Mouse (Mus musculus) embryo, embryonic 10 days (tissue): Measurements from ENCODE around the gene Laptm4a.

Source experiments
- DNase-seq: peaks from one replicate; pipeline ENCODE4 v3.0.0-alpha.2; 2015; ENCODE audit warnings: low spot score

The Laptm4a gene

DNA sequence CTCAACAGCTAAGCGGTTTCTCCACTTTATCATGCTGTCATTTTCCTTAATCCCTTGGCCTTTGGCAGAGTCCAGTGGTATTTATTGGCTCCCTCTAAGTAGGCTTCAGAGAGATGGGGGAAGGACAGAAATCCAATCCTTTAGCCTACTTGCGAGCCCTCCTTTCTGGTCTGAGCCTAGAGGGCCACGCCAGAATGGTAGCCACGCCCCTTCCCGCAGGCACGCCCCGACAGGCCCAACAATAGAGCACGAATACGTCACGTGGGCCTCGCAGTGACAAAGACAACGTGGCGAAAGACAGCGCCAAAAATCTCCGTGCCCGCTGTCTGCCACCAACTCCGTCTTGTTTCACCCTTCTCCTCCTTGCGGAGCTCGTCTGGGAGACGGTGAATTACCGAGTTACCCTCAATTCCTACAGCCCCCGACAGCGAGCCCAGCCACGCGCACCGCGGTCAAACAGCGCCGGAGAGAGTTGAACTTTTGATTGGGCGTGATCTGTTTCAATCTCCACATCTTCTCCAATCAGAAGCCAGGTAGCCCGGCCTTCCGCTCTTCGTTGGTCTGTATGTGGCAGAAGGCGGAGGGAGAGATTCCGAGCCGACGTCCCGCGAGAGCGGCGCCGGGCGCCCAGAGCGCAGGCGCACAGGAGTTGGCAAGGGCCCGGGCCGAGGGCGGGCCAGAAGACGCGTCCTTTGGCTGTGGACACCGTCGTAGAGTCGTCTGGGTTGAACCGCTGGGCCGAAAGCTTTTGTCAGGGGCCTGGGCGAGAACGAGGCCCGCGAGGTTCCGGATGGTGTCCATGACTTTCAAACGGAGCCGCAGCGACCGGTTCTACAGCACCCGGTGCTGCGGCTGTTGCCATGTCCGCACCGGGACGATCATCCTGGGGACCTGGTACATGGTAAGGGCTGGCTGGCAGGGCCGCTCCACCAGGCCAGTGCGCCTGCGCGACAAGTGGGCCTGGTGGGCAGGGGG, at the start of gene Laptm4a:
TSS of gene Laptm4a (plus strand) at position 271 of the 975 bp plus-strand sequence.
- DNase-seq = peak; percentile 98

DNA sequence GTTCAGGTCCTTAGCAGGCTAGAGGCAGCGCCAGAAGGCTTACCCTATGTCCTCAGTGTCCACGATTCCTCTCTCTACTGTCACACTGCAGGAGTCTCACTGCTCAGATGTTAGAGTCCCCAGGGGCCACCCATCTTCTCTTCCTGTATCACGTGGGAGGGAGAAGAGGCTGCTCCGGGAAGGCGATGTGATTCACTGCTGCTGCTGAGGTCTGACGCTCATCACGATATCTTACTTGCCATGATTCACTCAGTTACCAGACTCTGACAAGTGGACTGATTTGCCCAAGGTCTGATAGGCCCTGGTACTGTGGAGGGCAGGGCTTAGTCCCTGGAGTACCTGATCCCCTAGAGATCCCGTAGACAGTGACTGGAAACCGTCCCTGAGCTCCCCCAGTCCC, 45.9 kb upstream of the Laptm4a start:
- DNase-seq = no peak

DNA sequence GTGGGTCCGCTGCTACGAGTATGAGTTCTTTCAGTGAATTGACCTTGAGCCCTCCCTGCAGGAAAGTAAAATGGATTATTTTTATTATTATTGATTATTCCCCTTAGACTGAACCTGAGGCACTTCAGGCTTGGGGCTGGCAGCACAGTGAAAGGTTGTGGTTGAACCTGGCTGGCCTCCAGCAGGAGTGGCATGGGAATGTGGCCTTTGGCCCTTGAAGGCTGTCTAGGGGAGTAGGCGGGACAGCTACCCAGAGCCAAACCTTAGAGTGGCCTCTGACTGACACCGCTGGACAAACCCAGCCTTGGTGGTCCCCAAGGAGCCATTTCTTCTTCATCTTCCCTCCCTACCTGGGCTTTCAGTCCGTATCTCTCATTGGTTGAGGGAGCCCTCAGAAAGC, 44.6 kb upstream of the Laptm4a start:
- DNase-seq = no peak

DNA sequence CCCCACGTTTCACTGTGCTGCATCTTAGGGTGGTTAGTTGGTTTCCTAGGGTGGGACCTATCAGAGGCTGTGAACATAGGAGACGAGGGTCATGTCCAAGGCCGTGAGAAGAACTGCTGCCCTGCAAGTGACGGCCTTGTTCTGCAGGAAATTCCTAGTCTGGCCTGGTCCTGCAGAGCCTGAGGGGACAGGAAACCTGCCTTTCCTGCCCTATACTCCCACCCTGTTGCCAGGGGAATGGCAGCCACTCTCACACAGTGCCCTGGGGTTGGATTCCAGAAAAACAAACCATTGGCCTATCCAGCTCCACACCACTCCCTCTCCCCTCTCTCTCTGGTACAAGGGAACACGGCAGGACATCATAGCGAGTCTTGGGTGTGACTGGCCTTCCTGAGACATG, 44.1 kb upstream of the Laptm4a start:
- DNase-seq = no peak

DNA sequence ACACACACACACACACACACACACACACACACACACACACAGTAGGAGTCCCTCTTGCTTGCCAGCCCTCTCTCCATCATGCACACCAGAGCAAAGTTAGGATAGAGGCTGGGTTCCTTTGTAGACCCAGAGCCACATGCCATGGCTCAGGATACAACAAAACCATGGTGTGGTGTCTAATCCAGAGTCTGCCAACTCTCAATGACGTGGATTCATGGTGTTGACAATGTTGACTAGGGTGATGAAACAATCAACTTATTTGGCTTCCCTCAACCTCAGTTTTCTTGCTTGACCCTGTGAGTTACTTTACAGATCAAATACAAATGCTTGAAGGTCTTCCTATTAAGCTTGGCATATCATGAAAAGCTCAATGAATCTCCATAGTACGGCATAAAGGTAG, 42.7 kb upstream of the Laptm4a start:
- no peak for DNase-seq

DNA sequence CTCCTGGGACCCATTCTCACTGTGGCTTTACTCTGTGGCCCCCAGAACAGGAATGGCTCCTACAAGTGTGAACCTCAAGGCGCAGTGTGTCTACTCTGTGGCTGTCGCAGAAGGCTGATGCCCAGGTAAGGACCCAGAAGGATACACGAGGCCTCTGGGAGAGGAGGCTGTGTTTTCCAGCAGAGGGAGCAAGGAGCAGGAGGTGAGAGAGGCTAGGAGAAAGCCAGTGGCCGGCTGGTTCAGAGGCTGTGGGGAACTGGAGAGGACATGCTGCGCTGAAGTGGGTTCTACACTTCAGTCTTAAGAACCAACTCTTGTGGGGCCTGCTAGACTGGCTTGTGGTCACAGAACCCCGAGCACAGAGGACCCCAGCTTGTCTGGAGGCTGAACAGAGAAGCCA, 42.1 kb upstream of the Laptm4a start:
- no peak for DNase-seq

DNA sequence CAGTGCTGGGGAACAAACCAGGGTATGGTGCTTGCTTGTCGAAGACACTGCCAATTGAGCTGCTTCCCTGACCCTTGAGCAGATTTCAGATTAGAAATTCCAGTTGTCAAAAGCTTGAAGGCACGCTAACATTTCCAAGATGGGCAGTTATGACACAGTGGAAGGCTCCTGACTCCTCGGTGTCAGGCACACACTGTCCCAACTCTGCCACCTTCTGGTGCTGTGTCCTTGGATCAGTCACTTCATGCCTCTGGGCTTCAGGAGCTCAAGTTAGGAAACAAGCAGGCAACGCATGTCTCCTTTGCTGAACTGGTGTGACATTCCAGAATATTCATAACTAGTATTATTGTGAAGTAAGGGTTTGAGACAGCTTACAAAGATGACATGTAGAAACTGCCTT, 39.7 kb upstream of the Laptm4a start:
- DNase-seq = peak; percentile 55

DNA sequence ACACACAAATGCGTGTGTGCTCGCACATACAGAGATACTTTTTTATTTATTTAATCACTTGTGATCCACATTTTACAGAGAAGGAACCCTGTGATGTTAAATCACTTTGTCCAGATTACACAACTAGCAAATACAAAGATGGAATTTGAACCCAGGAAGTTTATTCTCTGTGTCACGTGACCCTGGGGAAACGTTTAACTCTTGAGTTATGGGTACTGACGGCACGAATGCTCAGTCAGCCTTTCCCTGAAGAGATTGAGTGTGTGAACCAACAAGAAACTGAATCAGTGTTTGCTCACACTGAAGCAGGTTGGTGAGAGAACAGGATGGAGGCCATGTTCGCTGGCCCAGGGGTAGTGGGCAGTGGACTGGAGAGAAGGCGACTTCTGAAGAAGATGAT, 39.1 kb upstream of the Laptm4a start:
- no peak for DNase-seq

DNA sequence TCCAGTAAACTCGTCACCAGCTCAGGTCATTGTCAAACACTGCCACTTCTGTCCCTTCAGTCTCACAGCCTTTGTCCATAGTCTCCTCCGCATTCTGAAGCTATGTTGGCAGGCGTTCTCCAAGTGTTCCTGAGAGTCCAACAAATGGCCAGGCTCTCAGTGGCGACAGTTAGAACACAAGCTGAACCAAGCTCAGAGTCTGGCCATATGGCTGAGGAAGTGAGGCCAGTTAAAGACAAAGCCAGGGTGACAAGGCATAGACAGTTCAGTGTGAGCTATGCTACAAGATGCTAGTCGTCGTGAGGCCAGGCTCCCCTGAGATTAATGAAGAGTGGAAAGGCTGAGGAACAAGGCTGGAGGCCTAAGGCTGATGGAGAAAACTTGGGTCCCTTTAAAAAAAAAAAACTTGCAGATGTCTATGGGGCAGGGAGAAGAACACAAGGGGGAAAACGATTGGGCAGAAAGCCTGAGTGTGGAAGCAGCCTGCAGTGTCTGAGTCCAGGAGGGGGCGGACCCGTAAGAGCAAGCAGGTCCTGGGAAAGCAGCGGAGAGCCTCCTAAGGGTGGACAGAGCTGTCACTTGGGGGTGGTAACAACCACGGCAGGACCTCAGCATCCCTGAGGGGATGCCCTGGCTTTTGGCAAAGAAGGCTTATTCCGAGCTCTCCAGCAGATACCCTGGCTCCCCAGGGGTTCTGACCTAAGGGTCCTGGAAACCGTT, 36.9 kb upstream of the Laptm4a start:
- DNase-seq = peak; percentile 67

DNA sequence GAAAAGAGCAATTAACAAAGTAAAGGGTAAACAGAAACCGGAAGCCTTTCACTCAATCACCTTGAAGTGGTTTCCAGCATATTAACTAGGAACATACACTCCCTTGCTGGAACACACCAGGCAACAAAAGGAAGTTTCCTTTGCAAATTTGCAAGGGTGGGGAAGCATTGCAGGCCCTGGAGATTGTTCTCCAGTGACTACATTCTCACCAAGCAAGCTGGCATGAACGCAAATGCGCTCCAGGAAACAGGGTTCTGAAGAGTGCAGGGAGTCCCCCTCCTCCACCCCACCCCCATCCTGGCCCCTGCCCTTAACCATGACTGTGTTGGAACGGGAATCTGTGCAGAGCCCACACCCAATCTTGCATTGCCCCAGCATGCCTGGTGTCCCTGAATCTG, 36.3 kb upstream of the Laptm4a start:
- no peak for DNase-seq

DNA sequence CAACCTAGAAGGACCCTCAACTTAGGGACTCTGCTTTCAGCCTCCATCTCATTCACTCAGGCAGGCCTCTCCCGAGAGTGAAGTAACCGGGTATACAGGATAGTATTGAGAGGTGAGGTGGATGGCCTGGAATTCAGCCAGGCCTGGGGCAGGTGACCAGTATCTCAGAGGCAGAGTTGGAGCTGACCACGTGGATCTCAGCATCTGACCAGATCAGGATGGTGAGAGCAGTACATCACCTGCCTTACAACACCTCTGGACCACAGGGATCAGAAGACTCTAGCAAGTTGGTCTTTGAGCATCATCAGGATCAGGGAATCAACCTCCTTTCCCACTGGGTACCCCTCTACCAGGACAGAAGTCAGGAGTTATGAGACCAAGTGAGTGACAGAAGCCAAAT, 35.5 kb upstream of the Laptm4a start:
- no peak for DNase-seq

DNA sequence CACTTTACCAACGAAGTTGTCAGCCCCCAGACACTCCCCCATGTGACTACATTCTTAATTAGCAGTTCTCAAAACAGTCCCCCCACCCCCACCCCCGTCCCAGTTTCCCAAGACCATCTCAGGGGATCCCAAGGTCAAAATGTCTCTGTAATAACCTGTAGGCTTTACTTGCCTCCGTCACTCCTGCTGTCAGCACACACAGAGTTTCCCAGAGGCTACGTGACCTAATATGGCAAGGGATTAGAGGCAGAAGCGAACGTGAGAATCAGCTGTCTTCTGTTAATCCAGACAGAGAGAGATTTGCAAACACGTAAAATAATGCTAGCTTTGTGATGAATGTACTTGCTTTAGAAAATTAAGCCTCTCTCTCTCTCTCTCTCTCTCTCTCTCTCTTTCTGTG, 33.0 kb upstream of the Laptm4a start:
- no peak for DNase-seq

DNA sequence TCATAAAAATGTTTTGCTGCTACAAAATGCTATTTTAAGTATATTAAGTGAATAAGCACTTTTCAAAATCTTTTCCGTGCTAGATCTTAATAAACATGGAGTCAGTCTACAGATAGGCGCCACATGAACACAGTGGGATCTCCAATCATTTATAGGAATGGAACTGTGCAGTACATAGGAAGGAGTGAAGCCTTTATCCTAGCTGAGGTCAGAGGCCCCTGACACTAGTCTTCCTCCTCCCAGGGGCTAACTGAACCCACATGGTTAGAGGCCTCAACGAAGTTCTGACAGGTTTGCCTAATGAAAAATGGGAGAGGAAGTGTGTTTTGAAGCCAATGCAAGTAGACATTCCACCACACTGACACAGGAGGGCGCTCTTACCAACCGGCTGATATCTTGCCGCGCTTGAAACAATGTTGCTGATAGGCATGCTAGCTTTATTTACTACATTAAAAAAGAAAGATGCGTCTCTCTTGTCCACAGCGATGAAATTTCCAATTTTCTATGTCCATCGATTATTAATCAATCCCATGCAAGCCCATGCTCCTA, 32.3 kb upstream of the Laptm4a start:
- DNase-seq = peak; percentile 93

DNA sequence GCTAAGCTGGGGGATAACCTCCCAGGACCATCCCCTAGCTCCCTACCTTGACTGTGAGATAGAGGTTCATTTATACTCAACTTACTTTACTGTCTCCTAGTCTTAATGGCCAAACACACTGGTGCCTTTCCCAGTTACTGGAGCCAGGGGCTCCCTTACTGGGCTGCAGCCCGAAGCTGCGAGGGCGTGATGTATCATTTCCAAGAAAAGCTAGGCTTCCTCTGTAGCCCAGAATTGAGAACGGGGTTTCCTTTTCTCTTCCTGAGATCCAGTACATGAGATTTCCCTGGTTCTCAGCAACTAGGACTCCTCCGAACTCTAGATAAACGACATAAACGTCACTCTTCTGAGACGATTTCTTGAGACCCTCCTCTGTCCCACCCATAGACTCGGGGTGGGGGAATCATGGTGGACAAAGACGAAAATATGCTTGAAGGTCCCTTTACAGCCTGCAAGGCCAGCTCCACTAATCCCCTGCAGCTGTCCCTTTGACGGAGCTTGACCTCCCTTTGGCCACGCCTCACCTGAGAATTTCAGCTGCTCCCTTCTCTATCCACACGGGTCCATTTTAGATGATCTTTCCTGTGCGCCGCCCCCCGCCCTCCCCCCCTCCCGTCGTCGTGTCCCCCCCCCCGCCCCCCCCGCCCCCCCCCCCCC, 28.5 kb upstream of the Laptm4a start:
- peak; percentile 56 for DNase-seq

DNA sequence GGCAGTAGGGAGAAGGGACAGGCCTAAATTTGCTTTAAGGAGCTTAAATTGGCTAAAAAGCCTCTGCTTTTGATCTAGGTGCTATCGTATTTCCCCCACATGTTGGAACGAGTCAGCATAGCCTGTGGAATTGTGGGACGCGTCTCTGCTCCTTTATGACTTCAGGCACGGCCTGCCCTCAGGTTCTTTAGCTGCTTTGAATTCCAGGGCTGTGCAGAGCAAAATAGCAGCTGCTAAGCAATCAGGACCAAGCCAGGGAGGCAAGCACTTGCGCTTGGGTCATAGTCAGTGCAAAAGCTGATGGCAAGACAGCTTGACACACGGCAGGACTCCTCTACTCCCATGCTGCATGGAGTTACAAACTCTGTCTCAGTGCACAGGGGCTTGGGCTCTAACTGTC, 24.3 kb upstream of the Laptm4a start:
- DNase-seq = peak; percentile 57

DNA sequence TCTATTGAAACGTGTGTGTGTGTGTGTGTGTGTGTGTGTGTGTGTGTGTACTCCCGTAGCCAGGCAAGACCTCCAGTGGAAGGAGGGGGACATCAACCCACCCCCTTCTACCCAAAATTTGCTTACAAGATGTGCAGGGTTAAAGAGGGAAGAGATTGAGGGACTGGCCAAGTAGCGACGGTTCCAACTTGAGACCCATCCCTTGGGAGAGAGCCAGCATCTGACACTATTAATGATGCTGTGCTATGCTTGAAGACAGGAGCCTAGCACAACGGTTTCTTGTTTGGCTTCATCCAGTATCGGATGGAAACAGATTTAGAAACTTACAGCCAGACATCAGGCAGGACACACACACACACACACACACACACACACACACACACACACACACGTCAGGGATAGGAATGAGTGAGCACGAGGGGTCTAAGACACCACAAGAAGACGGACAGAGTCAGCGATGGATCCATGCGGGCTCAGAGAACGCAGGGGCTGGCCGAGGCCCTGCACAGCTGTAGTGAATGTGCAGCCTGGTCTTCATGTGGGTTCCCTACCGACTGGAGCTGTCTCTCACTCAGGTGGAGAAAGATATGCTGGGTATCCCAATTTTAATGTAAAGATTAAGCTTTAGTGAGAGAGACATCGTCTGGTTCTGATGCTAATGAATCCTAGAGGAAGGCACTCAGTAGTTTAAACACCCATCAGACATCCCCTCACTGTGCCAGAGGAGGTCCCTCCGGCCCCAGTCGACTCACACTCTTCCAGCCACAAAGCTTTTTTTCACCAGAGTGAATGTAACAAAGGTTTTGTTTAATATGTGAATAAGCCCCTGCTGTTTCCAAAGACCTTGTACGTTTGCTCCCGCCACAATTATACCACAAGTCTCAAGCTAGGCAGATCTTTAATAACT, 22.3 kb upstream of the Laptm4a start:
- DNase-seq = no peak

DNA sequence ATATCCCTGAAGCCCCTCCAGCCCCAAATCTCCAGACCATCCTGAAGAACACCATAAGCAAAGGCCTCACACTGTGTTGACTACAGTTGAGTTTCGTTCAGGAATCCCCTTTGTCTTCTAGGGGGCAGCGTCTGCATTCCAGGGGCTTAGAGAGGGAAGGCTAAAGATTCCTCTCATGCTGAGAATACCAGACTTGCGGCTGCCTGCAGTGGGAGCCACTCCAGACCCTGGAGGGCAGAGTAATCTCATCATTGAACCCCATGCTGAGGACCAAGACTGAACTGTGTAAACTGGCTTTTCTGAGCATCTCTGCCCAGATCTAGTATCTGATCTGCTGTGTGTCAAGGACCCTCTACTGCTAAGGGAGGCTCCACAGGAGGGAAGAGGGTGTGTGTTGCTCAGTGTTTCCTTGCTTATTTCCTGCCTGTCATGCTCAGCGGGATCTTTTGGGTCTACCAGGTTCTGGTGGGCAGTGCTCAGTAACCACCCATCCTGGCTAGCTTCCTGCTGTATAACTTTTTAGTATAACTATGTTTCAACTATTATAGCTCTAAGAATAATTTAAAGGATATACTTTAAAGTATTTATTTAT, 21.3 kb upstream of the Laptm4a start:
- peak; percentile 63 for DNase-seq

DNA sequence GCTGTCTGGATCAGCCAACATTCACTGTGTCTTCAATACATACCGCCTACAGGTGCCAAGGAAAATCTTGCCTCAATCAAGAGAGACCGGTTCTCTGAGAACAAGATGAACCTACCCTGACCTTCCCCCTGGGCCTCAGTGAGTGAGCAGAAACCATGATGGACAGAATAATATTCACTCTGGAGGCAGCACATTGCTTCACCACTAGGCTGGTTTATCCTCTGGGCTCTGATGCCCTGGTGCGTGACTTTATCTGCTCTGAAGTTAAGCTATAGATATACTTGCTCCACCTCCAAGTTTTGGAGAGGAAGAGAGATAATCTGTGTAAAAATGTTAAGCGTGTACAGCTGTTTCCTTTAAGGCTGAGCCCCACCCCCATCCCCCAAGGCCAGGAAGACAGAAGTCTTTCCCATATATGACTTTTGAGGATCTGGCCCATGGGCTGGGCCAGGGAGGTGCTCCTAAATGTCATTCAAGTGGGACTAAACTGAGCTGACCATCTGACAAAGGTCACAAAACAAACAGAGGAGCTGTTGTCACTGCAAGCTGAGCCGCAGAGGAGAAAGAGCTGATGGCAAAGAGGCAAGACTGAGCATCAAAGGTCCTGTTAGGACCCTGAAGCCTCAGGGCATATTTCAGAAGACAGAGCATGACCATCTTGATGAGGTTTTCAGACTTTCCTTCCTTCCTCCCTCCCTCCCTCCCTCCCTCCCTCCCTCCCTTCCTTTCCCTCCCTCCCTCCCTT, 20.4 kb upstream of the Laptm4a start:
- DNase-seq = peak; percentile 70

DNA sequence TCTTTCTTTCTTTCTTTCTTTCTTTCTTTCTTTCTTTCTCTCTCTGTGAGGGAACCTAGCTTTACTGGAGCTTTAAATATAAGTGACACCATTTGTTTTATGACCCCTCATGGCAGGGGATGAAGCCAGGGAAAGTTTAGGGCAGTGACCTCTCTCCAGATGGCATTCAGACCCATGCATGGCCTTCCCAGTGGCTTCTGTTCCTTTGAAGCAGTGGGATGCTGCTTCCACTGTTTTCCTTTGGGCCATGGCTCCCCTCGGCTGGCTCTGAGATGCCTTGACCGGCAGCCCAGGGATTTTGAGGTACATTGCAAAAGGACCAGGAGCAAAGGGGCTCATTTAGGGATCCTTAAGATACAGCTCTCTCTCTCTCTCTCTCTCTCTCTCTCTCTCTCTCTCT, 19.5 kb upstream of the Laptm4a start:
- peak; percentile 64 for DNase-seq

DNA sequence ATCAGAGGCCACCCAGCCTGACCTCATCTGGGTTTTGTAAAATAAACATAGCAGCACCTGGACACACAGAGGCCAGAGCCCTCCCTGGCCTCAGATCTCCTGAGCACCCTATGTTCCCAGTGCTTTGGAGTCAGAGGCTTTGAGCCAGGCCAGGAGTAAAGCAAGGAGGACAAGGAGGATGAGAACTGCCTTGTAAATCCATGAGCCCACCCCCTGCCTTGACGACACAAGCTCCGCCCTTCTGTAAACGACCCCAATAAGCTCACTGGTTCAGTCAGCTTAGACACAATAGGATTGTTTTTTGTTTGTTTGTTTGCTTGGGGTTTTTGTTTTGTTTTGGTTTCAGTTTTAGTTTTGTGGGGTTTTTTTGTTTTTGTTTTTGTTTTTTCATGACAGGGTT, 19.0 kb upstream of the Laptm4a start:
- peak; percentile 56 for DNase-seq
